Mouse (Mus musculus) MN1 (cell line): ENCODE measurements around the gene Nt5c2.
"Not testable (repeated sequence)": the region's sequence is repeated elsewhere in the genome, so short reads cannot be mapped to it uniquely, and the experiment has no call there.

Experiments used
- DNase-seq: peaks from one replicate; pipeline ENCODE4 v3.0.0-alpha.2; 2016; ENCODE audit warnings: low spot score

Gene Nt5c2

DNA sequence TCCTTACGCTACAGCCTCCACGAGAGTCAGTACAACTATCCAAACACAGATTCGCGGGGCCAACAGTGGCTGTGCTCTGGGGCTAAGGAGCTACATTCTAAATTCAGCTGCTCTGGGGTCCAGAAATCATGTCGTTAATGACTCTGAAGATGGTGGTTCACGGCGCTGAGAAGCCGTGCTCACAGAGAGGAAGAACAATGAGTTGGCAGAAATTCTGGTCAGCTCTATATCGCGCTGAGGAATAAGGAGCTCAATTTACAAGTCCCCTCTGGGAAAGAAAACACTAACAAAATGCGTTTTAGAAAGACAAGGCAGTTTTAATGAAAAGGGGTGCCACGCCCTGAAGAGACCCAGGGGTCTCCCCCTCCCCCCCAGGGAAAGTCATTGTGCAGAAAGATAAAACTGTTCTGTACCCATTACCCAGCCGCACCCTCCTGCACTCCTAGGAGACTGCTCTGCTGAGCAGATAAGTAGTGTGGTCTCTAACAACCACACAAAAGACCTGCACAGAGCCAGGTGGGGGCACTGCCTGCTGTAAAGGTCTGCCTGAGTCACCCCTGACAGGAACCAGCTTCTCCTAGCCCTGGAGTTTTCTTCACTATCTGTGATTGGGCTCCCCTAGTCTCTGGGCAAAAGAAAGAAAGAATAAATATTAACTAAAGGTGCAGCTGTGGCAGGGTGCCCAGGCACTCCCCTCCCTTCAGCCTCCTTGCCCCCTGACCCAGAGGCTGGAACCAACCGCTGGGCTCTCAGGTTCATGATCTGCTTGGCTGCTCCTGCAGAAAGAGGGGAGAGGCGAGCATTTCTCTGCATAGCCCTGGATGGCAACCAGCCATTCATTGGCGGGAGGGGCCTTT lies 26.5 kb downstream of the Nt5c2 start:
- DNase-seq: no peak

DNA sequence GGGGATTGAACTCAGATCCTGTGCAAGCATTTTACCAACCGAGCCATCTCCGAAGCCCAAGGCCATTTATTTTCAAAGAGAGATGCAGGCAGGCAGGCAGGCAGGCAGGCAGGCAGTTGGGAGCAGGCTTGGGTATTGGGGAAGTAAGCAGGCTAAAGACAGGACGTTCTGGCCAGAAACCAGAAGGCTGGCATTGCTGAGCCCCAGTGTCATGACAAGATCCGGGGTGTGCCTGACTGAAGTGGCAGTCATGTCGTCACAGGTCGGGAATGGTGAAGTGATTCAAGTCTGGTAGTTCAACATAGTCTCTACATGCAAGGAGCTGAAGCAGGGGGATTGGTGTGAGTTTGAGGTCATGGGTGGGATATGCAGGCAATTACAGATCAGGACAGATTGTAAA lies 27.3 kb downstream of the Nt5c2 start:
- DNase-seq: no peak

DNA sequence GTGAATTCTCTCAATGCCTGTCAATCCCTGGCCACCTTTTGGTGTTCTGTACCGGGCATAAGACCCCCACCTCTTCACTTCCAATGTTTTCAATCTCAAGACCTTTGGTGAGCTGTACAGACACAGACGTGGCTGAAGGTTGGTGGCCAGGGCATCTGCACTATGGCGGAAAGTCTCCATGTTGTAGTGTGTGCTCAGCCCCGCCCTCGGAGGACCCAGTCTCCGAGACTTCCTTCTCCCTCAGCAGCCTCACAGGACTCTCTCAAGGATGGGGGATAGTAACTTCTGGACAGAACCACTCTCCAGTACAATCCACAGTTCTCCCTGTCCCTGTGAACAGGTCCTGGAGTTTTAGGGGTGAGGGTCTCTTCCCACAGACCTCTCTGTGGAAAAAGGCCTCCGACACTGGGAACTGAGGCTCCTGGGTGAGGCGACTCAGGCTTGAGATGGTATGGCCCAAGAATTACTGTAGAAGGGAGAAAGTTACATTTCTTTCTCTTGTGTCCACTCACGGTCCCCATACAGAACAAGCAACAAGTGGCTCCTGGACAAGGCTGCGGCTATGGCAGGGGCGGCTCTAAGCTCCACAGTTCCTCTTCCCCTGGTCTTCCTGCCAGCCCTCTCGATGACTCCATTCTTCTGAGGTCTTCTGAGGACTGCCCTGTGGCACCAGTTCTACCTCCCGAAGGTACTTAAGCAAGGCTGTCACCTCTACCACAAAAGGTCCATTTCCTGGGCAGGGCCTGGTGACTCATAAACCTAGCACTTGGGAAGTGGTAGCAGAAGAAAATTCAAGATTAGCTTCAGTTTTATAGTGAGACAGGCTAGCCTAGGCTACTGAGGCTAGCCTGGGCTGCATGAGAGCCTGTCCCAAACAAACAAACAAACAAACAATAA lies 30.0 kb downstream of the Nt5c2 start:
- no peak for DNase-seq

DNA sequence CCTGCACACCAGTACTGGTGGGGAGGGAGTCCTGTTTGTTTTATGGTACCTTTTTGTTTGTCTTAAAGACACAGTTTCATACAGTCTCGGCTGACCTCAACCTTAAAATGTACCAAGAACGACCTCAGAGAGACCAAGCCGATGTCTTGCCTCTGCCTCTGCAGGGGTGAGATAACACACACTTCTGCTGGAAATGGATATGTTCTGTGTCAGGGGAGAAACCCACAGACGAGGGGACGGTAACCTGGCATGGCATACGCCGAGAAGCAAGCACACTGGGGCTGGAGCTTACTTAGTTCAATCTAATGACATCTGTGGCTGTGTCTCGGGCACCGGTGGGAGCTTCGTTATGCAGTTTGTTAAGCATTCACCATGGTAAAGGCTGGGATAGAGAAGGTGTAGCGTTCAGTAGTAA lies 31.0 kb downstream of the Nt5c2 start:
- no peak for DNase-seq

DNA sequence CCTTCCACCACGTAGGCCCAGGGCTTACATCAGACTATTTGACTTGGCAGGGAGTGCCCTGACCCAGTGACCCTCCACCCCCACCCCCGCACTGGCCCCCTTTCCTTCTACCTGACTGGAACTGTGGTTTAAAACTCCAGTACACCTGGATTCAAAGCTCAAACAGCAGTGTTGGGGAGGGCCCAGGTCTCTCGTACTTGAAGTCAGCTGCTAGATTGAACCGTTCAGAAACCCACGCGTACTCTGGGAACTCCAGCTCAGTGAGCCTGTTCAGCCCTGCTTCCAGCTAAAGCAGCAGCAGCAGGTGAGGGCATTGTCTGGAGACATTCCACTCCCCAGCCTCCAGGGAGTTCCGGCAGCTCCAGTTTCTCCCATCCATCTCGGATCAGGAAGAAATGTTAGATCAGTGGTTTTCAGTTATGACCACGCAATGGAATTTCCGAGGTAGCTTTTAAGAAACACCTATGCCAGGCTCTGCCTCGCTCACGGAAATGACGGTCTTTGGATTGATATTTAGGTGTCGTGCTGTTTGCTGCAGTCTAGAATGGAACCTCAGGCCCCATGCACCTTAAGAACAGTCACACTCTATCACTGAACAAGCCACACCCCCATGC lies 31.5 kb downstream of the Nt5c2 start:
- no peak for DNase-seq

DNA sequence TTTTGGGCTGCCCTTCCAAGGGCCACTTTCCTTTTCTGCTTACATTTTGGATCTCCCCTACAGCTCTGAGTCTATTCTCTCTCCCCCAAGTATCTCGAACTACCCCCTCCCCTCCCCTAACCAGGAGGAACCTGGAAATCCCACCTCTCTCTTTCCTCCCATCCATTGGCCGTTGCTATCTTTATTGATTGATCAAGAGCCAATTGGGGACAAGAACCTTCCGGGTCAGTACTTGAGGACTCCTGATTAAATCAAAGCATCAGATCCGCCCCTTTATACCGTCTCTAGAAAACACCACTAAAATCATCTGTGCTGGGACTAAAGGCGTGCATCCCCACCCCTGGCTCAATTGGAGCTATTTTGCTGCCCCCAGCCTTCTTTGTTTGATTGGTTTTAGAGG lies 33.5 kb downstream of the Nt5c2 start:
- DNase-seq: no peak

DNA sequence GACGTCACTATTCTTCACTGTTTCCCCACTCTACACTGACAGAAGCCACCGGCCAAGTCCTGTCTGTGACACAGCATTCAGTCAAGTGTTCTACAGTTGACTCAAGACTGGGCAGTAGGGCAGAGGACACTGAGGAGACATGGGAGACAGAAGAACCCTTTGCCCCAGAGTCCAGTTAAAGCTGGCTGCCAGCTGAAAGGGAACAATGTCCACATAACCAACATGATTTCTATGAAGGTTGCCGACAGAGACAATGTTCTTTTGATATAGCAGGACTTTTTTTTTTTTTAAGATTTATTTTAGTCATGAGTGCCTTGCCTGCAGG lies 35.2 kb downstream of the Nt5c2 start:
- DNase-seq: no peak

DNA sequence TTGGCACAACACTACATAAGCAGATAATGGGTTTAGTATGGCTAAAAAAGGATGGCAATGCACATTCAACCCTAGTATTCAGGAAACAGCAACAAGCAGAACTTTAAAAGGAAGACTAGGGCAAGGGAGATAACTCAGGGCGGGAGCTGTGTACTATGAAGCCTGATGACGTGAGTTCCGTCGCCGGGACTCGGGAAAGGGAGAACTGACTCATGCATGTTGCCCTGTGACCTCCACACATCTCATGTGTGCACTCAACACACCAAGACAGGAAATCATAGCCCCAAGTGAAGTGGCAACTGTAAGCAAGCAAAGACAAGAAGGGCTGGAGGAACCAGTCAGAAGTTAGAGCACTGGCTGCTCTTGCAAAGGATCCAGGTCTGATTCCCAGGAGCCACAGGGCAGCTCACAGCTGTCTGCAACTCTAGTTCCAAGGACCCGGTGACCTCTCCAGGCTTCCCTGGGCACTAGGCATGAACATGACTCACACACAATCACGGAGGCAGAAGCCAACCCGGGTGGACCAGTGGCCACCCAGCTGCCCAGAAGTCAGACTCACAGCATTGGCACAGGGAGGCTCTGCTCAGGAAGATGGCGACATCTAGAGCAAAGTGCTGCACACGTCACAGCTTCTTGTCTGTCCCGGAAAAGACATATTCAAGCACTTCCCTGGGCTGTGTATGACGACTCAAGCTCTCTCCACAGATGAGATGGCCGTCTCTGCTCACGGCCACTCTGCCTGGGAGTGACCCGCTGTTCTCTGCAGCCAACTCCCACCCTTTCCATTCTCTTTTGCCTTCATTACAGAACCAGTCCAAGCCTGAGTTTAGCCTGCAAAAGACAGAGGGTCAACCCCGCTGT lies 35.8 kb downstream of the Nt5c2 start:
- no peak for DNase-seq

DNA sequence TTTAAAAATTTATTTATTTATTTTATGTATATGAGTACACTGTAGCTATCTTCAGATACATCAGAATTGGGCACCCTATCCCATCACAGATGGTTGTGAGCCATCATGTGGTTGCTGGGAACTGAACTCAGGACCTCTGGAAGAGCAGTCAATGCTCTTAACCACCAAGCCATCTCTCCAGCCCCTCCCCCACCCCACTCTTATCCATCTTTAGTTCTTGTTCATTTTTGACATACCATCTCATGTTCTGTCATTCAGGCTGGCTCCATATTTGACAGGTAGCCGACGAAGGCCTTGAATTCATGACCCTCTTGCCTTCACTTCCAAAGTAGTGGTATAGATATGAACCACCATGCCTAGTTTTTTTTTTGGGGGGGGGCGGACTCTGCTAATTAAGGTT lies 36.9 kb downstream of the Nt5c2 start:
- DNase-seq: not testable (repeated sequence)

DNA sequence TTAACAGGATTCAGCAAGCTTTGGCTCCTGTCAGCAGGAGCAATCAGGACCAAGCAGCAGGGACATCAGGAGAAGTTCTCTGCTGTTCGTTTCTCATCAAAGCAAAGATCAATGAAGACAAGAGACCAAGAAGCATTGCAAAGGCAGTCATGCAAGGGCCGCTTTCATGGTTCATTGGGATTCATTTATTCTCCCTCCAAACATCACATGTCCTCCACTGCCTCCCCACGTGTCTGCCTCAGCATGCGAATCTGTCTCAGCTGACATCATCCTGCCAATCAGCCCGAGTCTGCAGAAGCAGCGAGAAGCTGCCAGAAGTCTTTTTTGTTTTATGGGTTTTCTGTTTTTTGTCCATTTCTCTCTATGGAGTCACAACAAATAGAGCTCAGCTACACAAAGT lies 37.5 kb downstream of the Nt5c2 start:
- DNase-seq: no peak

DNA sequence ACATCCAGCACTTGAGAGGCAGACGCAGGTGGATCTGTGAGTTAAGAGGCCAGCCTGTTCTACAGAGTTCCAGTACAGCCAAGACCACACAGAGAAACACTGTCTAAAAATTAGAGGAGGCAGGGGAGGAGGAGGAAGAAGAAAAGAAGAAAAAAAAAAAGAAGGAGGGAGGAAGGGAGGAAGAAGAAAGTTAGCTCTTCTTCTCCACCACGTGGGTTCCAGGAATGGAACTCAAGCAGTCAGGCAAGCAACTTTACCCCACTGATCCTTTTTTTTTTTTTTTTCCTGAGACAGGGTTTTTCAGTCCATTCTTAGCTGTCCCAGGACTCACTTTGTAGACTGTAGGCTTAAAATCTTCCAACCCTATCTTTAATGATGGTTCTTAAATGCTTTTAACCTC lies 38.2 kb downstream of the Nt5c2 start:
- DNase-seq: no peak

DNA sequence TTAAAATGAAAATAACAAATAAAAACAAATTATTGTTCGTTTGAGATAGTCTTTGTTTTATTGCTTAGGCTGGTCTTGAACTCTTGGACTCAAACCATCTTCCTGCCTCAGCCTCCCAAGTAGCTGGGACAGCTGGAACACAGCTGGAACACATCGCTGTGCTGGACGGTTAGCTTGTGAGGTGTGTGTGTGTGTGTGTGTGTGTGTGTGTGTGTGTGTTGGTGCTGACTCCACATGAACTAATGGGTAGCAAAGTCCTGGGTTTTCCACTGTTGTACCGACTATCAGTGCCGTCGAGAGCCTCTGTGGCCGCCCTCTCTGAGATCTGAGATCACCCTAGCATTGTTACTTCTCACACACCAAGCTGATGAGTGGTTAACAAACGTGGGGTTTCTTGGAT lies 39.0 kb downstream of the Nt5c2 start:
- no peak for DNase-seq

DNA sequence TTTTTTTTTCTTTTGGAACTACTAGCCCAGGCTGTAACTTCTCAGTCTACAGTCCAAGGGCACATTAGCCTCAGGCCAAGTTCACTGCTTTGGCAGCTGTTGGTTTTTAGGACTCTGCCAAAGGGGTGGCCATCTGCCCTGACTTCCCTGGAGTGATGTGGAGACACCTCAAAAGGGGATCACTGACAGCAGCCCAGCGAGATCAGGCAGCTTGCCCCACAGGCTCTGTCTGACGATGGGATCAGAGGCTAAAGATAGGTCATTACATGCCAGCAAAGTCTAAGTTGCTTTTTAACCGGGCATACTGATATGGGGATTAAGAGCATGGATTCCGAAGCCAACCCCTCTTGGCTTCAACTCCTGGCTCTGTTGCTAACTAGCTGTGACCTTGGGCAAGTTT lies 39.4 kb downstream of the Nt5c2 start:
- DNase-seq: no peak

DNA sequence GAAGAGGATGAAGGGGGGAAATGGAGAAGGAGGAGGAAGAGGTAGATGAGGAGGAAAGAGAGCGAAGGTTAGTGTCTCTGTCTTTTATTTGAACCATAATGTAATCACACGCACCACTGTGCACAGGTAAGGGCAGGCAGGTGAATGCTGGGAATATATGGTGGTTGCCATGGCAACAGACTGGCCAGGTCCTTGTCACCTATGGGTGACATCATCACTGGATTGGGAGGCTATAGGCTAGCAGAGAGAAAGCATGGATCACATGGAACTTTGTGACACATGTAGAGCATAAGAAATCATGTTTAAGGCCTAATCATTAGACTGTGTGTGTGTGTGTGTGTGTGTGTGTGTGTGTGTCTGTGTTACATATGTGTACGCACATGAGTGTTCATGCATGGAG lies 42.8 kb downstream of the Nt5c2 start:
- no peak for DNase-seq

DNA sequence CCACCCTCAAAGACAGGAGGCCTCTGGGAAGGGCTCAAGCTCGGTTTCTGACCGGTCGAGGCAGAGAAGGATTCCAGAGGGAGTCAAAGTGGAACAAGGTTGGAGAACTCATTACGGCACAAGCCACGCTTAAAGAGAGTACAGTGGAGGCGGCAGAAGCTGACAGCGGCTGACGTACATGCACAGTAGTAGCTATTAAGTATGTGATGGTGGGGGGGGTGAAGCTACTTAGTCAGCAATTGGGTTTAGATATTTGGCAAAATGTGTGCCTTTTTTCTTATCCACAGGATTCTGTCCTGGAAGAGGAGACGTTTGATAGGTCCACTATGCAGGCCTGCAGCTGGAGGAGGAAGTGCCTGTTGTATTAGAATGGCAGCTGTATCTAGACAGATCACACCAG lies 43.2 kb downstream of the Nt5c2 start:
- DNase-seq: no peak

DNA sequence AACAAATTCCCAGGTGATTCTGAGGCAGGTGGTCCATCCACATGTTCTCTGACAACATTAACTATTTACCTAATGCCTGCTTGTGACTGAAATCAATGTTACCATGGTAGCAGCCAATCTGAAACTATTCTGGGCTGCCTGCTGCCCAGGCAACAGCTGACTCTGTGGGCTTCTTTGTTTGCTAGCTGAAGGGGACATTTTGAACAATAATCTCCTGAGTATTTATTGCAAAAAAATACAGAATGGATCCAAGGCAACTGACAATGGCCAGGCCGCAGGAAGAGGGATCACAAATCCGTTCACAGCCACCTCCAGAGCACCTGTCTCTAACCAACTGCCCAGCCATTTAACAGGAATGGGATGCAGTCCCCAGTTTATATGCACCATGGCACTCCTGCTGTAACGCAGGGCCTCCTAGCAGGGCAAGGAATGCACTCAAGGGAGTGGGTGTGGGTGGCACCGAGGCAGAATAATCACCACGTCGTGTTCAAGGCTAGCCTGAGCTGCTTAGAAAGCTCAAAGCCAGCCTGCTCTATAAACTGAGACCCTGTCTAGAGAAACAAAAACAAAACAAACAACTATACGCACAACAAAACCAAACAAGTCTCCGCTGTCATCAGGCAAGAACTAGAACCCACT lies 43.8 kb downstream of the Nt5c2 start:
- no peak for DNase-seq

DNA sequence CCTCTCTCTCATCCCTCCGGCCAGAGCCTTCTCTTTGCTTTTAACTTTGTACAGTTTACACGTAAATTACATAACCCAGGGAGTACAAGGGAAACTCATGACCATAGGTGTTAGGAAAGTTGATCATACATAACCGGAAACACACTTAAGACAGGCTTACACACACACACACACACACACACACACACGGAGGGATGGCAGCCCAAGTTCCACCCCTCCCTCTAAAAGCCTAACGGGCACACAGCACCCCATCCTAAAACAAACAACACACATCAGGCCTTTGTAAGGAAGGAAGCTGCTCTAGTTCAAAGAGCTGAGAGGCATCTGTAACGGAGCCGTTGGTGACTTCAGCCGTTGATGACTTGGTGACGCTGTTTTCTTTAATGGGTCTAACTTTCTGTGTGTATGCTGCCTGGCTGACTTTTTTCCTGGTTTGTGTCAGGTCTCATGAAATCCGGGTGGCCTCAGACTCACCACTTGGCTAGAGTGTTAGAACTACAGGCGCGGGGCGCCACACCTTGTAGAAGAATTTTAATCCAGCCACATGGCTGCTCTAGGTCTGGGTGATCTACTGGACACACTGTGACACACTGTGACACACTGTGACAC lies 44.7 kb downstream of the Nt5c2 start:
- no peak for DNase-seq

DNA sequence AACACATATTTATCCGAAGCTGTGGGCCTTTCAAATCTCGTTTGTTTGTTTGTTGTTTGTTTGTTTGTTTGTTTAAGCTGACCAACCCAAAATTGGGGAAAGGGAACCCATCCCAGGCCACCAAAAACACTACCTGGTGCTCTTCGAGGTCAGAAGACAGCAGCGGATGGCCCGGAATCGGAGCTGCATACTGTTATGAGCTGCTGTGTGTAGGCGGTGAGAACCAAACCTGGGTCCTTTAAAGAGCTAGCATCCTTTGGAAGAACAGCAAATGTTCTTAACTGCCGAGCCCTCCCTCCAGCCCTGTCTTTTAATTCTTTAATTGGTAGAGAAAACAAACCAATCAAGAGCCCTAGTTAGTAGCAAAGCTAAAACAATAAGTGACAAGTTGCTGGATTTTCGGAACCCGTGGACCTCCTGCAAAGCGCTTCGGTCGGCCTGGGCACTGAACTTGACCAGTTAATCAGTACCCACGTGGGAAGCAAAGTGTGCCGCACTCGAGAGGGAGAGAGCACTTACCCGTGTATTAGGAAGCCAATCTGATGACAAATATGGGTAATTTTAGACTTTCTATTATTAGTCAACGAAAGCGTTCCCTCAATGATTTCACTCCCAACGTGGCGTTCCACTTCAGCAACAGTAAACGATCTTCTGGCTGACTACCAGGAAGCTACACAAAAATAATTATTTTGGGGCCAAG lies 45.5 kb downstream of the Nt5c2 start:
- no peak for DNase-seq

DNA sequence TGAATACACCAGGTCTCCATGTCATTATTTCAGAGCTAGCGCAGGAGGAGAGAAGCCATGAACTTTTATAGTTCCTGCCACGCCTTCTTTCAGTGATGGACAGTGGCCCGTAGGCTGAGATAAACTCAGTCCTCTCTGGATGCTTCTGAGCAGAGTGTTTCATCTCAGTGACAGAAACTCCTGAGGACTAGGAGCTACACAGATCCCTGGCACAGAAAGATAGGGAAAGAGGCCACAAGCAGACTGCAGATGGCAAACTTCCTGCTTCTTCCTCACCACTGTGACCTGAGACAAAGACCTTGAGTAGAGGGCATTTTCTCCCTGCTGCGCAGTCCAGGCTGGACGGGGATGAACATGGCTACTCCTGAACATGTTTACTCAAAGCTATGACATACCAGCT lies 46.1 kb downstream of the Nt5c2 start:
- no peak for DNase-seq

DNA sequence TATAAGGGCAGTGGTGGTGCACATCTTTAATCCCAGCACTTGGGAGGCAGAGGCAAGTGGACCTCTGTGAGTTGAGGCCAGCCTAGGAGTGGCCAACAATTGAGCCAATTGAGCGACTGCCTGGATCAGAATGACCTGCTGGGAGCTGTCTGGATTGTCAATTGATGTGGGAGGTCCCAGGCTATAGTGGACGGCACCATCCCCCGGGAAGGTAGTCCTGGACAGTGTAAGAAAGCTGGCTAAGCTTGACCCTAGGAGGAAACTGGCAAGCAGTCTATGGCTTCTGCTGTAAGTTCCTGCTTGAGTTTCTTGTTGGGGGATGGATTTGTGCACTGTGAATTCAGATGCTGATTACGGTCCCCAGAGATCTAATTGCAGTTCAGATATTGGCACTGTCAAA lies 47.1 kb downstream of the Nt5c2 start:
- DNase-seq: no peak

DNA sequence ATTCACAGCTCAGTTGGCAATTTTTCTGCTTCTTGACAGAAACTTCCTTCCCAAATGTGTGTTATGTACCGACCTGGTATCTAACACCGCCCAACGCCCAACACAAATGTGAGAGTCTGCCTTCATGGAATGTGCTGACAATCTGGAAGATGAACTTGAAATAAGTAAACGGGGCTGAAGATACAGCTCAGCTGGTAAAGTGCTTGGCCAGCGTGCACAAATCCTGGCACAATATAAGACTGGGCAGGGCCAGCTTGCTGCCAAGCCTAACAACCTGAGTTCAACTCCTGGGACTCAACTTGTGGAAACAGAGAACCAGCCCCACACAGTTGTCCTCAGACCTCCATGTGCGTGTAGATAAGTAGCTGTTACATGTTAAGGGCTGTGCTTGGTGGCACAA lies 48.6 kb downstream of the Nt5c2 start:
- no peak for DNase-seq
